Mouse (Mus musculus) urinary bladder, adult 2 months (tissue): ENCODE results near the gene Gm29094. TPM values are rescaled to one million over a fixed set of nuclear protein-coding genes. Genes with fewer than 3 reads are reported as not detected.
"Not testable (repeated sequence)": the region's sequence is repeated elsewhere in the genome, so short reads cannot be mapped to it uniquely, and the experiment has no call there.

Experiments
- DNase-seq: peaks from one replicate; pipeline ENCODE4 v3.0.0; 2022; ENCODE audit warnings: low spot score
- polyA plus RNA-seq: library from polyadenylated mRNA; depleted of rRNA; stranded (reverse); fragments of >200 nt; gene quantifications from 2 replicates; pipeline ENCODE4 v1.2.3, GENCODE M21; 2012; rRNA removed

Gm29094 gene
- polyA plus RNA-seq, 1 experiment: not detected

DNA sequence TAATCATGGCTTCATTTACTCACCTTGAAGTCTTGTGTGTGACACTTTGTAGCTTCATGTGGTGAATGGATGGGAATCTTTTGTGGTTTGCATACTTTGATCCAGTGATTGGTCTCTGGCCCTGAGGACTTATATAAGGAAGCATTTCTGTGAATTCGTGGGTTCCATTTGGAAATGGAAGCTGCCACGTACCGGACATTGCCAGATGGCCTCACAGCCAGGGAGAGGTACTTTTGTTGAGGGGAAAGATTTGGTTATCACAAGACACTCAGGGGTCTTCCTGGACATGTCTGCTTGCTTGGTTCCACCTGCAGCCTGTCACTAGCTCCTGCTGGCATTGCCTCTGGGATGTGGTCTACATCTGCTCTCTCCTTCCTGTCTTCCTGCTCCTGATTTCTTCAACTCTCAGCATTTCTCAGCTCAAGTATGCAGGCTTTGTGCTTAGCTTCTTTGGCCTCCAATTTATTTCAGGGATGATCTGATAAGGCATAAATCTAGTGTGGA is 41.4 kb downstream of the Gm29094 start:
- DNase-seq: not testable (repeated sequence)

DNA sequence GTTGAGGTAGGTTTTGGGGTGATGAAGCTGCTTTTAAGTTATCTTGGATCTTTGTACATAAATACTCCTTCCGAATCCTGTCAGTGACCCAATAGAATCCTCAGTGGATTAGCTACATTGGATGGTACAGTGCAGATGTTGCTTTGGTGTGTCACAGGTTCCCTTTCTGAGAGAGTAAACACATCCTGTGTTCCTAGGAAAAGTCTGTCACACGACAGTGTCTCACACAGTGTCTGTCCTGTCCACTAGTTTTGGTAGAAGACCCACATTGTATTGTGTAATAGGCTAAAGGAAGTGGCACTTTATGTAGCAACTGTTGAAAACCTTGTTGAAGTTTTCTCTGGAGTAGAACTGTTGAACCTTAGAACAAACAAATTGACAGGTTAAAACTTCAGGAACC is 54.2 kb downstream of the Gm29094 start:
- DNase-seq: no peak

DNA sequence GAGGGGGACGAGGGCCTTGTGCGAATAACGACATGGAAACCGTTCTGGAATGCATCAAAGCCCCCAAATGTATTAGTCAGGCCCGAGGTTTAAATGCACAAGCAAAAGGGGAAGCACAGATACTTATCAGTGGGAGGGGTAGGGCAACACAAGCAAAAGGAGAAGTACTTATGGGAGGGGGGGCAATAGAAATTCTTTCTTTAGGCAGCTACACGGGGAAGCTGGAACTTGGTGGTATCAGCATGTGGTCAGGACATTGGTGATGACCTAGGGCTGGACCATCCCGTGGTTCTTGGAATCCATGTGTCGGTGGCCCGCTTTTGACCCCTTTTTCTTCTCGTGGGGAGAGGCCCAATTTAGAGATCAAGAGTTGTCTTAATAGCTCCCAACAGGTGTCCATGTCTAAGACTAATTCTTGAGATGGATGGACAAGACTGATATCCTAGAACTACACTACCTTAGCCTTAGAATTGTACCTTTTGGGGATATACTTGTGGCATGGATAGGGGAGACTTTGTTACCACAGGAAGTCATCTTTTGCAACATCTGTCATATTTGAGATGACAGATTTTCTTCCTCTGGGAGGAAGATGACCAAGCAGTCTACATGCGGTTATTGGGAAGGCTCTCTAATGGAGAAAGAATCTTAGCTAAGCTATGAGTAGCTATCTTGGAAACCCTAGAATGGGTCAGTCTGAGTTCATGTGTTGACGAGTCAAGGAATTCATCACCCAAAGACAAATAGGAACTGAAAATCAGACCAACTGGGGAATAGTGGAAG is 57.6 kb downstream of the Gm29094 start:
- no peak for DNase-seq

DNA sequence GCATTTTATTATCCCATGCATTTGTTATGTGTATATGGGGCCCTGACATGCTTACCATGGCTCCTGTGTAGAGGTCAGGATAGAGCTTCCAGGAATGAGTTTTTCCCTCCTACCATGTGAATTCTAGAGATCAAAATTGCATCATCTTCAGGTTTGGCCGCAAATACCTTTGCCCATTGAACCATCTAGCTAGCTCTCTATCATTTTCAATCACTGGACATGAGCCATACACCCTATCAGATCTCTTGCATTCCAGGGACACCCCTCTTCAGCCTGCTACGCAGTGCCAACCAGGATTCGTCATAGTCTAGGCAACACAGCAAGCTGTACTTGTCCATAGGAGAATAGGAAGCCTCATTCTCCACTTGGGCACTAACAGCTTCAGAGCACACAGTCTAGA is 64.8 kb downstream of the Gm29094 start:
- no peak for DNase-seq

- no peak for DNase-seq
These were observed 65.4 kb downstream of the Gm29094 start for GRCm38 (mm10) chr9:89264571-89264970.

Other genes starting within 250 kb of the Gm29094 start
- gene Bcl2a1a, start 242.5 kb upstream of the Gm29094 start, polyA plus RNA-seq: 1.7 and 1.8 TPM in 2 replicates
- gene Trim43b, start 106.5 kb upstream of the Gm29094 start, polyA plus RNA-seq: not detected in 2 replicates
- 3.5 and 4.5 TPM in 2 replicates for gene Bcl2a1b, start 170 bp upstream of the Gm29094 start, polyA plus RNA-seq
- gene Mthfs, start 11.3 kb downstream of the Gm29094 start, polyA plus RNA-seq: 22.4 and 26.7 TPM in 2 replicates